Mouse (Mus musculus) stomach, postnatal 0 days (tissue): ENCODE results near the gene Ifi208. TPM values are rescaled to one million over a fixed set of nuclear protein-coding genes. Genes with fewer than 3 reads are reported as not detected.

Experiments used
- ATAC-seq: fragments of 200-750 bp; cut with Nextera tagmentation; 2 replicates; pipeline ENCODE4 v1.8.0; 2017; ENCODE audit not compliant: low FRiP score, low TSS enrichment
- DNase-seq: peaks from one replicate; pipeline ENCODE4 v3.0.0-alpha.2; 2016; ENCODE audit warnings: low spot score
- H3K27ac ChIP-seq: fragments of 300-500 bp; sonication (generic); replicated peaks from 2 replicates; pipeline ENCODE4 v1.5.1; 2014; ENCODE audit warnings: mild to moderate bottlenecking, control low read depth
- H3K27me3 ChIP-seq: fragments of 300-500 bp; sonication (generic); 2 replicates; pipeline ENCODE4 v1.6.1; 2014; ENCODE audit warnings: low read length; ENCODE audit not compliant: control insufficient read depth, insufficient read depth
- H3K36me3 ChIP-seq: fragments of 300-500 bp; sonication (generic); 2 replicates; pipeline ENCODE4 v1.6.1; 2014; ENCODE audit warnings: low read length, mixed read lengths; ENCODE audit not compliant: control insufficient read depth, insufficient read depth
- H3K4me1 ChIP-seq: fragments of 300-500 bp; sonication (generic); replicated peaks from 2 replicates; pipeline ENCODE4 v1.6.1; 2014; ENCODE audit warnings: antibody characterized with exemption; ENCODE audit not compliant: control insufficient read depth, insufficient read depth
- H3K4me2 ChIP-seq: fragments of 300-500 bp; sonication (generic); replicated peaks from 2 replicates; pipeline ENCODE4 v1.6.1; 2014; ENCODE audit warnings: low read depth, mild to moderate bottlenecking, control low read depth, moderate library complexity
- H3K4me3 ChIP-seq: fragments of 300-500 bp; sonication (generic); 2 replicates; pipeline ENCODE4 v1.5.1; 2014; ENCODE audit warnings: low read depth, low read length, control low read depth
- H3K9ac ChIP-seq: fragments of 300-500 bp; sonication (generic); 2 replicates; pipeline ENCODE4 v1.6.1; 2014; ENCODE audit warnings: mild to moderate bottlenecking, low read length, control low read depth, mixed read lengths
- H3K9me3 ChIP-seq: fragments of 300-500 bp; sonication (generic); 2 replicates; pipeline ENCODE4 v1.6.1; 2016; ENCODE audit warnings: low read length; ENCODE audit not compliant: control insufficient read depth
- CTCF ChIP-seq: IDR thresholded peaks from 2 replicates; pipeline ENCODE4 v1.5.1; 2016; ENCODE audit warnings: antibody characterized with exemption, low read depth, mild to moderate bottlenecking, moderate library complexity
- EP300 ChIP-seq: optimal IDR thresholded peaks from 2 replicates; pipeline ENCODE3; 2016; ENCODE audit warnings: antibody characterized with exemption
- WGBS: fragments of 180-500 bp; shearing (Covaris S2); extraction: QIAGEN DNeasy Blood & Tissue Kit; methylation state at CpG from one replicate; pipeline ENCODE4 v1.1.7; 2014; 5-methylcytosine and 5-hydroxymethylcytosine counted together
- microRNA-seq: library from miRNA; unstranded; fragments of <30 nt; microRNA quantifications from one replicate; pipeline ENCODE4, GENCODE M21; 2016
- polyA plus RNA-seq: library from polyadenylated mRNA; unstranded; fragments of >200 nt; fragmentation: Nextera tagmentation; extraction: Ambion mirVana; gene quantifications from 2 replicates; pipeline ENCODE4 v1.2.1, GENCODE M21; 2015

Gene Ifi208
- polyA plus RNA-seq, 1 experiment from 2014 or later: not detected

- no peak for DNase-seq
Observed at GRCm38 (mm10) chr1:173741656-173742055, 68.2 kb downstream of the Ifi208 start, which contains the start of gene Ifi207. Gene Ifi207 (minus strand): TSS chr1:173741747.

GRCm38 (mm10) chr1:173742262-173742661 is 68.8 kb downstream of the Ifi208 start:
- DNase-seq: no peak
- 68% methylated on average over 1 of the region's 1 CpGs for WGBS
- H3K4me1 ChIP-seq: no peaks in the 10 kb centered on the region
- H3K27ac ChIP-seq: no peak overlapping the region
- no peak for ATAC-seq
- no peaks in the 10 kb centered on the region for H3K36me3 ChIP-seq
- no peak overlapping the region for H3K4me3 ChIP-seq
- H3K27me3 ChIP-seq: no peaks in the 10 kb centered on the region
- H3K9ac ChIP-seq: no peak overlapping the region
- H3K4me2 ChIP-seq: no peak overlapping the region
- H3K9me3 ChIP-seq: no peaks in the 10 kb centered on the region
- TF ChIP-seq CTCF: no peak
- TF ChIP-seq EP300: no peak

More at GRCm38 (mm10) chr1:173741656-173742055, 68.2 kb downstream of the Ifi208 start, which contains the start of gene Ifi207:
- 70% methylated on average over 4 of the region's 4 CpGs for WGBS
- no peak for ATAC-seq
- Histone ChIP-seq H3K4me3 (no peak within 1 kb of the TSS), H3K9ac (no peak within 1 kb of the TSS), H3K27ac (no peak within 1 kb of the TSS), H3K4me2 (no peak within 1 kb of the TSS), H3K27me3 (no peaks in the 10 kb centered on the region), H3K9me3 (no peaks in the 10 kb centered on the region), H3K36me3 (no peaks in the 10 kb centered on the region), H3K4me1 (no peaks in the 10 kb centered on the region)
- TF ChIP-seq CTCF: no peak
- TF ChIP-seq EP300: no peak

Small RNA genes within 50 kb of the gene (microRNA-seq; reads per million reads assigned to microRNA genes)
- gene Gm44339: not detected

Other genes starting within 250 kb of the Ifi208 start
- gene Ifi206, start 182.6 kb upstream of the Ifi208 start, polyA plus RNA-seq: 0.13 and 0.15 TPM in 2 replicates
- not detected in 2 replicates for gene Ifi214, start 137.7 kb upstream of the Ifi208 start, polyA plus RNA-seq
- gene Ifi213, start 74.4 kb upstream of the Ifi208 start, polyA plus RNA-seq: 0.34 TPM in 2 replicates
- gene Ifi209, start 42.8 kb upstream of the Ifi208 start, polyA plus RNA-seq: 0.32 and 0.74 TPM in 2 replicates
- gene Ifi207, start 68.1 kb downstream of the Ifi208 start, polyA plus RNA-seq: 0.59 and 0.85 TPM in 2 replicates
- gene Ifi204, start 93.3 kb downstream of the Ifi208 start, polyA plus RNA-seq: 2.3 and 2.7 TPM in 2 replicates
- gene Ifi211, start 239.4 kb downstream of the Ifi208 start, polyA plus RNA-seq: 1.4 TPM in 2 replicates